Mouse (Mus musculus): ENCODE data around the gene Rbfox3. TPM values are rescaled to one million over a fixed set of nuclear protein-coding genes. Genes with fewer than 3 reads are reported as not detected.

Gene Rbfox3
- total RNA-seq, 2 experiments from 2014 or later = not detected

DNA sequence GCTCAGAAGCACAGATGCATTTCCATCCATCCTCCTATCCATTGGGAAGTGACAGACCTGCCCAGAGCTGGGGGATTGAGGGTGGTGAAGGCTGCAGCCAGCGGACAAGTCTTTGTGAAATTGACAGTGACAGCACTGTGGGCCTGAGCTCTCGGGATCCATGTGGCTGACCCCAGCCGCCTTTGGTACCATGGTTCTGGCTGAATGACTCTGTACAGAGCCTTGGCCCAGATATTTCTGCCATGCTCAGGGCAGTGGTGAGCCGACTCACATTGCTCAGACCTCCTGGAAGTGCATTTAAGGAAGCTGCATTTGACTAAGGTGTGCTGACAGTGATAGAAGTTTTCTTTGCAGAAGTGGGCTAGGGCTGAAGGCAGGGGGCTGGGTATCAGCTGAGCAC, 144.0 kb downstream of the Rbfox3 start:
- ATAC-seq (replicated peaks; ENCODE audit: poor library complexity) = no peak

DNA sequence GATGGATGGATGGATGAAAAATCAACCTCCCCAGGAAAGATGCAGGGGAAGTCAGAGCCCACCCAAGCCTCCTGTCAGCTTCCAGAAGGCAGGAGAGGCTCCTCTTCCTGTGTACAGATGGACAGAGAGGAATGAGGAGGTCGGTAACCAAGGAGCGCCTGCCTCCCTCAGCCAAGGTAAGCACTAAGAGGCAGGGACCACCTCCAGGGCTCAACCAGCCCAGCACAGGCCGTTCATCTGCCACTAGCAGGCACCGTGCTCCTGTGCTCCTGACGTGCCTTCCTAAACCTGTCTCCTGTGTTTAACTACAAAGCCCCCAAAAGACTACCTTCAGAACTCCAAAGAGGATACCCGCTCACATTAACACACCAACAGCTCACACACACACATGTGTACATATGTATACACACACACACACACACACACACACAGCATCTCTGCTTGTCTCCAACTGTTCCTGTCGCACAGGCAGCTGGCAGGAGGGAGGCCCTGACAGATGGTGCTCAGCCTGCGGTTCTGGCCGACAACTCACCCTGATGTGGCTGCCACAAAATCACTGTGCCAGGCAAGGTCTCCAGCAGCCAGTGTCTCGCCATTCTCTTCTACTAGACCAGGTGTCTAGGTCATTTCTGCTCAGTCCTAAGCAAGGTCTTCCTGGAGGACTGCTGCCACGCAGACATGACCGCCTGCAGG, 151.0 kb downstream of the Rbfox3 start:
- no peak for ATAC-seq (replicated peaks; ENCODE audit: poor library complexity)

DNA sequence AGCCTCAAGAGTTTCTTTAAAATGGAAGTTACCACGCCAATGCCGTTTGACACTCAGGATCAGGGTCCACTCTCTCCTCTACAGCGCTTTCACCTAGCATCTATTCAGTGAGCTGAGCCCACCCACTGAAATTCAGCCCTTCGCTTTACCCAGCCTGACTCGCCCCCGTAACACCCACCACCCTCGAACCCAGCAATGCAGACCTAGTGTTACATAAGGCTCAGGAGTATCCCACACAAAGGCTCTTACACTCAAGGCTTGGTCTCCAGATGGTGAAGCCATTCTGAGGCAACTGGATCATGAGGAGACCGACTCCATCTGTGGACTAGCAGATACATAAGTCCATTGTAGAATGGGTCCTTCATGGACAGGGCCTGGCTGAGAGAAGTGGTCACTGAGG, 152.2 kb downstream of the Rbfox3 start:
- no peak for ATAC-seq (replicated peaks; ENCODE audit: poor library complexity)

DNA sequence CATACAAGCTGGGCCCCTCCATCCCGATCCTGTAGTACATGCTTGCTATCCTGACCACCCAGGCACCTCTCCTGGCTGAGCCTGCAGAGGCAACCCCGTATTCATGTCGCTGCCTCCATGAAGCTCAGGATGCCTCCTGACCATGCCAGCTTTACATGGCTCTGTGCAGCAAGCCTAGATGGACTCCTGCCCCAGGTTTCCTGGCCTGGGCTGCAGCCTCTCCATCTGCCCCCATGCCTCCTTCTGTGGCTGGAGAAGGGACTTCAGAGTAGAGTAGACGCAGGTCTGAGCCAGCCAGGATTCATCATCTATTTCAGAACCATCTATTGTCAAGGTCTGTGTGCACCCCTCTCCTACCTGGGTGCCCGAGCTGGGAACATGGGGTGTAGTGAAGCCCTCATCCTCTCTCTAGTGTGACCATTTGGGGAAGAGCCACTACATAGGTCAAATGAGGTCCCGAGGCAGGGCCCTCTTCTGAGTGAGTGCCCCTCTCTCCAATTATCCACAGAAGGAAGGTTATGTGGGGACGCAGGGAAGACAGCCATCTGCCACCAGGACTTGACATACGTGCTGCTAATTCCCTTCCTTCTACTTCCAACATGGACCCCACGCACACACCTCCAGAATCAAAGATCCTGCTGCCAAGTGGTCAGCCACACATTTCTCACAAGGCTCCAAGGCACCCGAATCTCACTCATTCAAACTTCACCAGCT, 153.0 kb downstream of the Rbfox3 start:
- ATAC-seq (replicated peaks; ENCODE audit: poor library complexity) = no peak

DNA sequence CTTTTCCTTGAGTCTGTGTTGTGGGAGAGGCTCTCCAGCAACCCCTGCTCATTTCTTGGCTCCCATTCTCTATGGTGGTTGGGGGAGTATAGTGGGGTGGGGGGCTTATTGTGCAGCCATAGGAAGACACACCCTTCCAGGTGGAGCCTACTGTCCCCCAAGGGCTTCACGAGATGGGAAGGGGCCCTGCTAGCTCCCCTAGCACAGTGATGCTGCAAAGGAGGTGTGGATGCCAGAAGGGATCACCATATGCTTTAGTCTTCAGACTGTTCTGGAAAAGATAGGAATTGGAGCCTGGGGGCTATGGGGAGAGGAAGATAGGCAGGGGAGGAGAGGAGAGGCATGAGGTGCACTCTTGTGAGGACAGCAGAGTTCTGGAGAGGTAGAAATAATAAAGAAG, 153.9 kb downstream of the Rbfox3 start:
- no peak for ATAC-seq (replicated peaks; ENCODE audit: poor library complexity)

DNA sequence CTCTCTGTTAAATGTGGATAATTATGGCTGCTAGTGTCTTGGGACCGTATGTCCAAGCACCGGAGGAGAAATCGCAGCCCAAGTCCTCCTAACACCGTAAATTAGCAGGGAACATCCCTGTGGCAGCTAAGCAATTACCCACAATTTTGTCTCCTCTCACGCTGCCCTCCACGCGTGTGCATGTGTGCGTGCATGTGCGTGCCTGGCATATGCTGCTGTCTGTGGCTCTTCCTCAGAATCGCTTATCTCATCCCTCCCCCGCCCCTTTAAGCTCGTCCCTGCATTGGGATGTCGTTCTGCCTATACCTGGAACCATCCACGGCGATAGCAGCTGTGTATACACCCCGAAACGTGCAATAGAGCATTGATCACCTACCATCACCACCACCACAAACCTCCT, 156.4 kb downstream of the Rbfox3 start:
- no peak for ATAC-seq (replicated peaks; ENCODE audit: poor library complexity)

DNA sequence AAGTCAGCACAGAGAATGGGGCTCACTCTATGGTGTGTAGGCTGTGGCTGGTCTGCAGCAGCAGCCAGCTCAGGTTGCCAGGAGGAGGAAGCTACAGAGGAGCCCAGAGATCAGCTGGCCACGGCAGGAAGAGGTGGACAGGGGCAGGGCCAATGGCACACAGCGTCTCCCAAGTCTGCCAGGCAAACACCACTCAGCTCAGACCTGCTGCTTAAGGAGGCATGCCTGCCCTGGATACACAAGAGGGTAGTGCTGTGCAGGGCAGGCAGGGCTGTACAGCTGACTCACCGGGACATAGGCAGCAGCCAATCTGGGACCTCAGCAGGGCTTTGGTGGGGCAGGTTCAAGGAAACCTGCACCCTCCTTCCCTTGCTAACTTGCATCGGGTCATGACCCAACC, 156.9 kb downstream of the Rbfox3 start:
- ATAC-seq (replicated peaks; ENCODE audit: poor library complexity) = no peak

DNA sequence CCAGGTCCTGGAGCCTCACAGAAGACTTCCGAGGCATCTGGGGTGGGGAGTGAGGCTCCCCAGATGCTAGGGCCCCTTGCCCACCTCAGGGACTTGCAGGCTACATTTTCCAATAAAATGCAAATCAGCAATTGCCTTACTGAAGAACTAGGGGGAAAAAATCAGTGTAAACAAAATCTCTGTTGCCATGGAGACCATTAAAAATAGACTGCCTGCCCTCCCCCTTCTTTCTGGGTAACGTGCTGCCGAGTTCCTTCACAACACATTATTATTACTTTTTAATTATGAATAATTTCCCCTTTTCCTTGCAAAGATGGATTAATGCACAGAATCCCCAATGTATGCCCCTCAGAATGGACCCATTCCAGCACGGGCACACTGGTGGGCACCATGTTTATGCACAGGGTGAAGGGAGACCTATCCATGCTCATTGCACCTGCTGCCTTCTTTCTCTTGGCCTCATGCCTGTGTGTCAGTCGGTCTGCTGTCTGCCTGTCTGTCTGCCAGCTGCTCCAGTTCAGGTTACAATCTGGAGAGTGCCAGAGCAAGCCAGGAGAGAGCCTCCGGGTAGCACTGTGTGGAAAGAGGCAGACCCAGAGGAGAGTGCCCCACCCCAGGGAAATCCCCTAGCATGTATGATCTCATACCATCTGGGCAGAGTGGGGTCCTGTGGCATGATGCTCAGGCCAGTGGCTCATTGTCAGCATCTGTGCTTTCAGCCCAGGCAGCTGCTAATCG, 159.3 kb downstream of the Rbfox3 start:
- no peak for ATAC-seq (replicated peaks; ENCODE audit: poor library complexity)

DNA sequence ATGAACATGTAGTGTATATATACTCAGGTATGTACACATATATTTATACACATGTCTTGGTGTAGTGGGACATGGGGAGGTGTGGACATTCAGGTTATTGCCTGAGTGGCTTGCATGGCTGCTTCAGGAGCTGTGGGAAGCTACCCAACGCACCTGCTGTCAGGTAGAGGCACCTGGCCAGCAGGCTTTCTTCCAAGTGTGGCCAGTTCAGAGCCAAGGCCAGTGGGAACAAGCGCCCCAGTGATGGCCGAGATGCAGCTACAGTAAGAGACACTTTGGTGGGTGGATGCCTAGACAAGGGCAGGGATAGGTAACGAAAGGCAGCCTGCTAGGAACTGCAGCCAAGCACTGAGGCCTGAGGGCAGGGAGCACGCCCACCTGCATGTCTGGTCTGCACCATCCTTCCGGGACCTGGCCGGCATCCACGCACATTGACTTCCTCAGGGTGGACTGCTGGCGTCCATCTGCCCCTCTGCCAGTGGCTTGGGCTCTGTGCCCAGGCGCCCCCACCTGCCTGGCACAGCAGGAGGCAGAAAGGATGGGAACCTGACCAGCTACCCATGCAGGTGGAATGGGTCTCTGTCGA, 160.6 kb downstream of the Rbfox3 start:
- no peak for ATAC-seq (replicated peaks; ENCODE audit: poor library complexity)

DNA sequence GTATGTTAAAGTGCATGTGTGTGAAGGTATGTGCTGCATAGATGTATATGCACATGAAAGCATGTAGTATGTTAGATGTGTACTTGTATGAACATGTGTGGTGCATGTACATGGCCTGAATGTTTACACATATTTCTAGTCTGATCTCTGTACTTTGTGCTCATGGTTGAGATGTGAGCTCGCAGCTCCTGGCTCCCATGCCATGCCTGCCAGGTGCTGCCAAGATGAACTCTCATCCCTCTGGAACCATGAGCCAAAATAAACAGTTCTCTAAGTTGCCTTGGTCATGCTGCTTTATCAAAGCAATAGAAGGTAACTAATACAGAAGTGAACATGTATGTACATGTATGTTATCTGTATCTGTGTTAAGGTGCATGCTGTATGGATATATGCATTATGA, 161.9 kb downstream of the Rbfox3 start:
- ATAC-seq (replicated peaks; ENCODE audit: poor library complexity) = no peak

DNA sequence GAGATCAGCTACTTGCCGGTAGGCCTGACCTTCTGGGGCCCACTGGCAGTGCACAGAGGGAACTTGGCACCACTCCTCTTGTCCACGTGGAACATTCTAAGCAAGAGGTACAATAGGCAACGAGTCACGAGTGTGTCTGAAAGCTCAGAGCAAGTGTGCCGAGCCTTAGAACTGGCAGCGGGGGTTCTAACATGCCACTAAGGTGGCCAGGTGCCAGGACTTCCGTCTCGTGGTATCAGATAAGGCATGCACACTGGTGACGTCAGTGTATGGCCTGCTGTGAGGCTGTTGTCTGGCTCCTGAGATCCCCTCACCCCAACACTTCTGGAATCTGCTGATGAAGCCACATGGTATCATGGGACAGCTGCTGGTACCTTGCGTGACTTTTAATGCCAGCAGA, 162.8 kb downstream of the Rbfox3 start:
- peak; percentile 29; the same call in 1 of the 2 replicates for ATAC-seq (replicated peaks; ENCODE audit: poor library complexity)

DNA sequence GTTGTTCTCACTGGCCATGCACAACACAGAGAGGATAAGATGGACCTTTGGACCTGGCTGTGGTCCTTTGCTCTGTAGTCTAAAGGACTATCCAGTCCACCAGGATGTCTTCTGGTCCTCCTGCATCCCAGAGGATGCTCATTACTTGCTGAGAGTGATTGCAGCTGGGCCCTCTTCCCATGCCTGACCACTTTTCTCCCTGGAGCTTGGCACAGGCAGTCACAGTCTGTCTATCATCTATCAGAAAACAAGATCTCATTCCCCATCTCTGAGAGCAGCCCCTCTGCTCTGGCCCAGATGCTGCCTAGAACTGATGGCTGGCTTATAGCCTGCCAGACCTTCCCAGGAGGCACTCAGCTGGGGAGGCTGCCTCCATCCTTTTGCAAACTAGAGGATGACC, 166.1 kb downstream of the Rbfox3 start:
- no peak for ATAC-seq (replicated peaks; ENCODE audit: poor library complexity)

DNA sequence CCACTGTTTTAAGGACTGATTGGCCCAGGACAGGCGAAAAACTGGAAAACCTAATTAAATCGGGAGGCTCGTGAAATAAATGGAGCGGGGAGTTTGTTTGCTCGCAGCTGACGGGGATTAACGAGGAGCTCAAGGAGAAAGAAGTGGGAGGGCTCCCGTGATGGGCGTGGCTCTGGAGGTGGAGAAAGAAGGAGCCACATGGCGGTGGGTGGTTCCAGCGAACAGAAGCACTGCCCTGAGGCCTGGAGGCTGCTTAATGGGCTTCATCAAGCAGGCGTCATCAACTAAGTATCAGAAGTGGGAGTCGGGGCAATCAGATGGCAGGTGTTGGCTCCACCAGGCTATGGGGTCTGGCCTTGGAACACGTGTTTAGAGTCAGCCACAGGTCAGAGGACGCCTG, 166.6 kb downstream of the Rbfox3 start:
- ATAC-seq (replicated peaks; ENCODE audit: poor library complexity) = no peak

DNA sequence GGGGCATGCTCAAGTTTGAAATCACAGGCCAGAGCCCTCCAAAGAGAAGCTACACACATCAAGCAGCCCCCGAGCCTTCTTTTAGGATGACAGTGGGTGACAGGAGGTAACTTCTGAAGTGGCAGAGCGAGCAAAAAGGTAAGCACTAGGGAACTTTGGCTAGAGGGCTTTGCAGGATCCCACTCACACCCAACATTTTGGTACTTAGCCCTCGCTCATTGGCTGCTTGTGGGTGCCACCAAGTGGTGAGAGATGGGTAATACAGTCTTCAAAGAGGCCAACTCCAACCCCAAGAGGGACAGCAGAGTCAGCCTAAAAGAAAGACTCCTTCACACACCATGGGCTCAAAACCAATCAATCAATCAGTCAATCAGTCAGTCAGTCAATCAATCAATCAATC, 168.6 kb downstream of the Rbfox3 start:
- peak; percentile 63 for ATAC-seq (replicated peaks; ENCODE audit: poor library complexity)

DNA sequence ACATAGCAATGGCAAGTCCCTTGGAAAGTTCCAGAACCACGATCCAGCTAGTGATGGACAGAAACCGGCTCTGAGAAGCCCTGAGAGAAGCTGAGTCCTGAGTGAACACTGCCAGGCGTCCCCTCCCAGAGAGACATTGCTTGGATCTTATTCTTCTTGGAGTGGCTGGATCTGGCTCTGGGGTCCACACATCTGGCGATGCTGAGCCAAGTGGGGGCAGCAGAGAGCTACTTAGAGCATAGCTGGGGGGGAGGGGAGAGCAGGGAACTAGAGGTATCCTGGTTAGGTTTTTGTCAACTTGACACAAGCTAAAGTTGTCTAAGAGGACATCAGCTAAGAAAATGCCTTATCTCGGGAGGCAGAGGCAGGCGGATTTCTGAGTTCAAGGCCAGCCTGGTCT, 170.1 kb downstream of the Rbfox3 start:
- no peak for ATAC-seq (replicated peaks; ENCODE audit: poor library complexity)

DNA sequence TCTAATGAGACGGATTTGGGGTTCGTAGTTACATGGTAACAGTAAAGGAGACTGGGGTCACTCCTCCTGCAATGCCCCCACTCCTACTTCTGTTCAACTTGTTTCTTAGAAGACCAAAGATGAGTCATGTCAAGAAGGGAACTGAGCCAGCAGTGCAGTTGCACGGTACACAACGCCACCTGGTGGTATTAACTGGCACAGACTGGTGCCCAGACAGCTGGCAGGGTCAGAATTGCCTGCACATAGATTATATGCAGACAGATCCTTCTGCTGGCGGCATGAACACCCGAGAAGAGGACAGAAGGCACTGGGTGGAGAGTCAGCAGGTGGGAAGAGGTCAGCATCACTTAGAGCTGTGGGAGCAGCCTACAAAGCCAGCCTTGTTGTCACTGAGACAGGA, 171.4 kb downstream of the Rbfox3 start:
- ATAC-seq (replicated peaks; ENCODE audit: poor library complexity) = peak; percentile 58

DNA sequence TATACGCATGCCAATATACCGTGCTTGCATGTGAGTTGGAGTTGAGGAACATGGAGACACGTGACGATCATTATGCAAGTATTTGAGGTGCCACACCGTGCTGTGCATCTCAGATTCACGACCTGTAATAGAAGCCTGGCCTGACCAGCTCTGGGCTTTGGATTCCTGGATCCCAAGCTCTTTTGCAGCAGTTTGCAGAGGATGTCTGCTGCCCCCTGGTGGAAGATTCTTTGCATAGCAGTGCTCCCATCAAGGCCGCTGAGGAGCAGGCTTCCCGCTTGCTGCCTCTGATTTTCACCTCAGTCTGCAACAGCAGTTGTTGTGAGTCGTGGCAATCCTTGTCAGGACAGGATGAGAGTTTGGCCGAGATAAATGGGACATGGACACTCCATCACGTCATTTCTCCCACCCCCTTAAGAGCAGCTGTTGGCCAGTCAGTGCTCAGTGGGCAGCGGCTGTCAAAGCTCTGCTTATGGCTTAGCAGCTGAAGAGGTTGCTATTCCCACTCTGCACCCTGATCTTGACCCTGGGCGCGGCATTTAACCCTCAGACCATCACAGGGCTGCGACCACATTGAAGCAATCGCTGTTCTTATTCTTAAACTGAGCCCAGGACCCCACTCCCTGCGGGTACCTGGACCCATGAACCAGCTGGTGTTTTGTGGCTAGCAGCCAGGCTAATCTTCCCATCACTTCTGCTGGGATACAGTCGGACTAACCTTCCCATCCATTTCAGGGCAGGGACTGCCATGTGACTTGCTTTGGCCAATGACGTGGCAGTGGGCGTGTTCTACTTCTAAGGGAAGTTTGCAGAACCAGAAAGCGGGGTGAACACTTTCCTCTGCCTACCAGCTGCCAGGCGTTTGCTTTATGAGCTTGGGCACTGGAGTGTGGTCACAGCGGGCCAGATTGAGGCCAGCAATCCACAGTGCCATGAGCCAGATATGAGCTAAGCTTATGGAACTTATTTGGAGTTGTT, 172.3 kb downstream of the Rbfox3 start:
- ATAC-seq (replicated peaks; ENCODE audit: poor library complexity) = peak; percentile 63

DNA sequence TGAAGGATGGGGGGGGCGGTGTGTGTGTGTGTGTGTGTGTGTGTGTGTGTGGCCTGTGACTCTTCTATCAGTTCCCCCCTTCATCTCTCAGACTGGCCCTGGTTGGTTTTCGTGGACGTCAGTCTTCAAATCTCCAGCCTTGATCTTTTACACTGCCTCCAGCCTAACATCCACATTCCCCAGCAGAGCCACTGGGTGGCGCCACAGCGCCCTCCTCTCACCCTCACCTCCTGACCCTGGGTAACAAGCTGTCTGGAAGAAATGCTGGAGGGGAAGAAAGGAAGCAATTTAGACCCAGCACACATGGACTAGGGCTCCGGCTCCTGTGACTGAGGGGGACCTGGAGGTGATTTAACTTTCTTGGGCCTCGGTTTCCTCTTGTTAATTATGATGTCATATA, 173.1 kb downstream of the Rbfox3 start:
- 0 out of 2 replicates have a peak, but pooled peaks have one; percentile 36 for ATAC-seq (replicated peaks; ENCODE audit: poor library complexity)

DNA sequence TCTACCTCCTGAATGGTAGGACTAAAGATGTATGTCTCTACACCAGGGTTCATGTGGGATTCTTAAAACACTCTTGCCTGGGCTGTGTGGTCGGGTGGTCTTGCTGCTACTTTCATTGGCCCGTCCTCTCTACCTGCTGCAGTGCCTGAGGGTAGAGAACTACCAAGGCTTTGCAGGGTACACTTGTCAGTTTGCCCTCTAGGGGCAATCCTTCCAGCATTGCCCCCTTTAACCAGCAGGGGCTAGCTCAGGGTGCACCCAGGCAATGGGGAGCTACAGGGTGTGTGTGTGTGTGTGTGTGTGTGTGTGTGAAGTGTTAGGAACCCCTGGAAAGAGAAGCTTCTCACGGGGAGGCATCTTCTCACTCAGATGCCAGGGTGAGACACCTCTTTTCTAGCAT, 173.6 kb downstream of the Rbfox3 start:
- ATAC-seq (replicated peaks; ENCODE audit: poor library complexity) = no peak; the same call in 1 of the 2 replicates

DNA sequence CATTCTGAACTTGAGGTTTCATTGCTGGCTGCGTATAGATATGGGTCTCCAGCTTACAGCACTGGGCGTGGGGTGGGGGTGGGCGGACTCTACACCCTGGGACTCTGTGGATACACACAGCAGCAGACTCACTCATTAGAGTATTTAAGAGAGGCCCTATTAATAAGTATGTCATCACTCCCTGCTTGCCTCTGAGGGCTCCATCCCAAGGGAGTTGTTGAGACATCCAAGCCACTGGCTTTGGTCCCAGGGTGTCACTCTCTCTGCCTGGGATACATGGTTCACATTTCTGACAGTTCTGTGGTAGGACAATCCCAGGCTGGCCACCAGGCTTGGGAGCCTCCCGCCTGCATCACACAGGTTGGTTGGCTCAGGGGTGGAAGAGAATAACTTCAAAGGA, 174.4 kb downstream of the Rbfox3 start:
- no peak for ATAC-seq (replicated peaks; ENCODE audit: poor library complexity)
